Mouse (Mus musculus) CD4-positive, CD25-positive, alpha-beta regulatory T cell, adult 2 months (primary cell): ENCODE data around the gene Ddx60.

Experiments used
- DNase-seq: peaks from one replicate; pipeline ENCODE4 v3.0.0-alpha.2; 2012; ENCODE audit warnings: low read depth, low spot score

Gene Ddx60

DNA sequence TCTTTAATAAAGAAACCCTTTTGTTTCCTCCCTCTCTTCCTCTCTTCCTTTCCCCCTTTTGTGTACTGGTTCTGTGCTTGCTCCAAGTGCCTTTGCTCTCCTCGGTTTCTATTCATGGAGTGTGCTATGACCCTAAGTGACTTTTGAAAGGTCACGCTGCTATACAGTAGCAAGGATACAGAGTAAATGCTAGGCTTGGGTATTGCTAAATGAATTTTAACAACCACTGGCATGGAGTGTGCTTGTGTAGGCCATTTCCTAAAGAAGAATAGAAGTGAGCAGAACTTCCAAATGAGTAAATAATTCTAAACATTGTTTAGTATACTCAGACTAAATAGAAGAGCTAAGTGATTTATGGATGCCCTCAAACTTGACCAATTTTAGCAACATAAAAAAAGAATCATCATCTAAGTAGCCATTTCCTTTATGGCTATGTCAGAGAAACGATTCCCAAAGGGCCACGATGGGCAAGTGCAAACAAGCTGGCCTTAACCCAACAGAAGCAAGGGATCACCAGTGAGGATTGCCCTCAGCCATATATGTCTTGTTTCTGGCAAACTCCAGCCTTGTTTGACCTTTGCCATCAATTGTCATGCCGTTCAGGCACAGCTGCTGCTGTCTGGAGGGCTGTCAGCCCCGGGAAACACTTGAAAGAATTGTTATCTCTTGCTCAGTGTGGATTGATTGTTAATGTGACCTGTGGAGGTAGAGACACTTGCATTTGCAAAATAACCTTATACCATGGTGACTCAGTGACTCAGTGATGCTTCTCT, 58.0 kb downstream of the Ddx60 start:
- no peak for DNase-seq

- no peak for DNase-seq
These were observed 61.6 kb downstream of the Ddx60 start for GRCm38 (mm10) chr8:61989464-61989863.

GRCm38 (mm10) chr8:61992796-61993195, 64.9 kb downstream of the Ddx60 start:
- DNase-seq = no peak

DNA sequence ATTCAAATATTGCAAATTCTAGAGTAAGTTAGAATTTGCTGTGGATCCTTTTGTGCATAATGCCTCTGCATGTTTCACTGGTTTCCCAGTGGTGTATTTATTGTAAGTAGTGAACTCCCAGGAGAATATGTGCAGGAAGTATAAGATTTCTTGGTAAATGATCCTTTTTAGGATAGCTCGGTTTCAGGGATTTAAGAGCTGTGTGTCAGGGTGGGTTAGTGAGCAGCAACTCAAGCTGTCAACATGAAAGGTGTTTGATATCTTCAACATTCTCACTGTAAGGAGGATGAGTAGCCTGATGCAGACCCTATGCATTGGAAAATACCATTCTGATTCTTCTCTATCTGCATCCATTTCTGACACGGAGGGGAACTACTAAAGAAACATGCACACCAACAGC, 69.2 kb downstream of the Ddx60 start:
- DNase-seq = no peak

DNA sequence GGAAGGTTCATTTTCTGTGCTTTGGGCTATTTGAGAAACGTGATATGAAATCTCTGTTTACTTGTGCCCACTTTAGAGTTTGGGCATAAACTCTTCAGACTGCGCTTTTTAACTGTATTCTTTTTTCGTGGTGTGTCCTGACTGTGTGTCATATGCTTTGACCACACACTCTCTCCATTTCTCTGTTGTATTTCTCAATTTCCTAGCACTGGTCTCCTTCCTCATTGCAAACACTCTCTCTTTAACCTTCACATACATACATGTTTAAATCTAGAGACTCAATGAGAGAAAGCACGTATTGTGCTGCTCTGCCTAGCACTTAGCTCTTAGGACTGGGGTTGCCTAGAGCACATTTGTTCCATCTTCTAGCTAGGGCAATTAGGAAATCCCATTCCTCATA, 86.3 kb downstream of the Ddx60 start:
- no peak for DNase-seq

- DNase-seq = no peak
These were observed 86.7 kb downstream of the Ddx60 start for GRCm38 (mm10) chr8:62014582-62014981.

GRCm38 (mm10) chr8:62034351-62034750, 106.5 kb downstream of the Ddx60 start:
- DNase-seq = no peak

DNA sequence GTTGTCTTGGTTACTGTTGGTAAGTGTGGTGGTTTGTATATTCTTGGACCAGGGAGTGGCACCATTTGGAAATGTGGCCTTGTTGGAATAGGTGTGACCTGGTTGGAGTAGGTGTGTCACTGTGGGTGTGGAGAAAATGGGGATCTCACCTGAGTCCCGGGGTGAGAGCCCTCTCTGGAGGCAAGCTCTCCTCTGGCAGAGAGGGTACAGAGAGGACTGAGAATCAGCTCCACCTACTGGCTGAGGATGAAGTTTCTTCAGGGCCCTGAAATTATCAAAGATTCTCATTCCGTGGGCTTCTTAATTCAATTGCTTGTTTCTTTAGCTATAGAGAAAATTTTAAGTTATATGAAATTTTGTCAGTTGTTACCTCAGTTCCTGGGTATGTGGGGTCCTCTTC, 118.9 kb downstream of the Ddx60 start:
- DNase-seq = peak; percentile 2

- DNase-seq = peak; percentile 2
These were observed 132.5 kb downstream of the Ddx60 start for GRCm38 (mm10) chr8:62060357-62060756.

DNA sequence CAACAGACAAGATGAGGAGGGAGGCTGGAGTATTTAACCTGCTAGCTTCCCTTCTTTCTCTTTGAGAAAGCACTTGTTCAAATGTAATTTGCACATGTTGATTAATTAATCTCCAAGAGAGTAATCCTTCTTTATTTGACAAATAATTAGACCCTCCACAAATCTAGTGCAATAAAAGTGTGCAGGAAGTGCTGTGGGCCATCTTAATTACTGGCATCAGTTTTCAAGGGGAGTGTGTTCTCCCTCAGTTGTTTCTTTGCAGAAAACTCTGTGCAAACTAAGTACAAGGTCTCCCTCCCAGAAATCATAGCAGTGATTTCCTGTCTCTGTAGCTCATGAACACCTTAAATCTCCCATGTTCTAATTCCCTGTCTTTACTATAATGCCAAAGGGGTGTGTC, 140.4 kb downstream of the Ddx60 start:
- DNase-seq = no peak

- DNase-seq = peak; percentile 19
These were observed 152.4 kb downstream of the Ddx60 start for GRCm38 (mm10) chr8:62080195-62080802.

- no peak for DNase-seq
These were observed 153.9 kb downstream of the Ddx60 start for GRCm38 (mm10) chr8:62081804-62082203.
